41 mouse cellular contexts compared by ENCODE assay signal in genomic region chr15:77590881-77591280, GRCm38 (mm10). TPM values are rescaled to one million over a fixed set of nuclear protein-coding genes. Genes with fewer than 3 reads are reported as not detected.
A peak's percentile ranks its signal among the peaks of the same experiment; 100 is the strongest.
DNase-seq lines count a peak whose midpoint lies in the region; ATAC-seq and TF ChIP-seq lines count a peak whose summit lies in the region.
"Had no signal": no experiment of that assay in that cellular context is flagged by ENCODE, and none has a peak within 500 bp of the region (broad histone marks: within the 10 kb centered on the region; RNA-seq: fewer than 3 reads in every experiment).

No protein-coding gene starts in this region.

- no peaks in the 10 kb centered on the region for H3K4me1 ChIP-seq in lung, embryonic 14.5 days (ENCODE audit: insufficient read depth)
- no peaks in the 10 kb centered on the region for H3K4me1 ChIP-seq in intestine, embryonic 15.5 days (replicated peaks)
- H3K4me1 ChIP-seq in kidney, postnatal 0 days (replicated peaks; ENCODE audit: insufficient read depth, low read length) = no peaks in the 10 kb centered on the region
- no peaks in the 10 kb centered on the region for H3K4me1 ChIP-seq in midbrain, postnatal 0 days (ENCODE audit: insufficient read depth, low read length)
- H3K4me1 ChIP-seq: forebrain, embryonic 12.5 days; hindbrain, embryonic 12.5 days; limb, embryonic 12.5 days; liver, embryonic 15.5 days; lung, embryonic 15.5 days; megakaryocyte, embryonic 14.5 days; midbrain, embryonic 12.5 days had no signal

- ATAC-seq in lung, embryonic 14.5 days (ENCODE audit: insufficient read depth) = no peak
- ATAC-seq in intestine, embryonic 15.5 days = peak; percentile 49
- ATAC-seq in kidney, postnatal 0 days (replicated peaks; ENCODE audit: low FRiP score, low read depth) = peak; percentile 49; the same call in 1 of the 2 replicates
- ATAC-seq in midbrain, postnatal 0 days (ENCODE audit: low FRiP score) = no peak
- ATAC-seq in CD4-positive, CD25-positive, alpha-beta regulatory T cell, adult 4 months = no peak
- ATAC-seq: forebrain, postnatal 0 days; hindbrain, postnatal 0 days; Patski had no signal

- H3K9me3 ChIP-seq in lung, embryonic 14.5 days (ENCODE audit: low read depth, low read length) = no peaks in the 10 kb centered on the region
- no peaks in the 10 kb centered on the region for H3K9me3 ChIP-seq in intestine, embryonic 15.5 days
- H3K9me3 ChIP-seq in kidney, postnatal 0 days (replicated peaks; ENCODE audit: low read length) = no peaks in the 10 kb centered on the region
- no peaks in the 10 kb centered on the region for H3K9me3 ChIP-seq in midbrain, postnatal 0 days (ENCODE audit: low read length)
- H3K9me3 ChIP-seq: forebrain, embryonic 12.5 days; G1E; hindbrain, embryonic 12.5 days; limb, embryonic 12.5 days; liver, embryonic 15.5 days; lung, embryonic 15.5 days; megakaryocyte, embryonic 14.5 days; midbrain, embryonic 12.5 days had no signal

- H3K4me3 ChIP-seq in lung, embryonic 14.5 days (ENCODE audit: low read depth, low read length) = no peak overlapping the region
- no peak overlapping the region for H3K4me3 ChIP-seq in intestine, embryonic 15.5 days (replicated peaks)
- no peak overlapping the region for H3K4me3 ChIP-seq in kidney, postnatal 0 days (replicated peaks; ENCODE audit: low read depth, low read length)
- no peak overlapping the region for H3K4me3 ChIP-seq in midbrain, postnatal 0 days (ENCODE audit: low read depth, low read length)
- H3K4me3 ChIP-seq: erythroblast, embryonic 14.5 days; forebrain, embryonic 12.5 days; hindbrain, embryonic 12.5 days; limb, embryonic 12.5 days; liver, embryonic 15.5 days; lung, embryonic 15.5 days; megakaryocyte, embryonic 14.5 days; midbrain, embryonic 12.5 days had no signal

- H3K9ac ChIP-seq in lung, embryonic 14.5 days = no peak overlapping the region
- H3K9ac ChIP-seq in intestine, embryonic 15.5 days = no peak overlapping the region
- no peak overlapping the region for H3K9ac ChIP-seq in kidney, postnatal 0 days (ENCODE audit: low read depth, low read length)
- H3K9ac ChIP-seq in midbrain, postnatal 0 days (replicated peaks; ENCODE audit: low read length, poor library complexity, severe bottlenecking) = no peak overlapping the region
- H3K9ac ChIP-seq: forebrain, embryonic 12.5 days; forebrain, postnatal 0 days; hindbrain, embryonic 12.5 days; limb, embryonic 12.5 days; liver, embryonic 15.5 days; lung, embryonic 15.5 days; midbrain, embryonic 12.5 days had no signal

- no peak overlapping the region for H3K27ac ChIP-seq in lung, embryonic 14.5 days (ENCODE audit: low read depth)
- H3K27ac ChIP-seq in intestine, embryonic 15.5 days = no peak overlapping the region
- no peak overlapping the region for H3K27ac ChIP-seq in kidney, postnatal 0 days
- H3K27ac ChIP-seq in midbrain, postnatal 0 days (ENCODE audit: low read depth, low read length) = no peak overlapping the region
- H3K27ac ChIP-seq: forebrain, embryonic 12.5 days; hindbrain, embryonic 12.5 days; hindbrain, postnatal 0 days; limb, embryonic 12.5 days; liver, embryonic 15.5 days; lung, embryonic 15.5 days; midbrain, embryonic 12.5 days had no signal

- DNase-seq in lung, embryonic 14.5 days = peak; percentile 2
- no peak for DNase-seq in lung, postnatal 36 days
- peak; percentile 54 for DNase-seq in kidney, postnatal 0 days (ENCODE audit: low spot score)
- DNase-seq in frontal cortex, postnatal 25 days (ENCODE audit: low spot score in 2 of 2) = no peak
- no peak for DNase-seq in midbrain, postnatal 0 days (ENCODE audit: low spot score)
- DNase-seq: adrenal gland, postnatal 25 days; B cell, adult 2 months; cerebellum, adult 18-20 months; cerebellum, postnatal 10 days; forebrain, postnatal 0 days; gastrocnemius, postnatal 14 days; heart, postnatal 36 days had no signal

- H3K27me3 ChIP-seq in lung, embryonic 14.5 days (ENCODE audit: insufficient read depth, low read length) = no peaks in the 10 kb centered on the region
- no peaks in the 10 kb centered on the region for H3K27me3 ChIP-seq in intestine, embryonic 15.5 days (replicated peaks)
- H3K27me3 ChIP-seq in kidney, postnatal 0 days (ENCODE audit: insufficient read depth, low read length) = no peaks in the 10 kb centered on the region
- H3K27me3 ChIP-seq in midbrain, postnatal 0 days (ENCODE audit: insufficient read depth, low read length) = no peaks in the 10 kb centered on the region
- H3K27me3 ChIP-seq: CH12.LX; forebrain, embryonic 12.5 days; hindbrain, embryonic 12.5 days; limb, embryonic 12.5 days; liver, embryonic 15.5 days; lung, embryonic 15.5 days; midbrain, embryonic 12.5 days; Patski had no signal

- no peak for TF ChIP-seq CTCF in lung, embryonic 14.5 days (IDR thresholded peaks at IDR 0.05; ENCODE audit: low read depth)
- no peak for TF ChIP-seq CTCF in kidney, postnatal 0 days (IDR thresholded peaks at IDR 0.05; ENCODE audit: low read depth)
- no peak for TF ChIP-seq CTCF in midbrain, postnatal 0 days (IDR thresholded peaks at IDR 0.05)

- no peak overlapping the region for H3K4me2 ChIP-seq in lung, embryonic 14.5 days
- H3K4me2 ChIP-seq in intestine, embryonic 15.5 days (replicated peaks) = no peak overlapping the region
- H3K4me2 ChIP-seq in kidney, postnatal 0 days (ENCODE audit: low read length) = no peak overlapping the region
- no peak overlapping the region for H3K4me2 ChIP-seq in midbrain, postnatal 0 days (ENCODE audit: low read depth, low read length, poor library complexity, severe bottlenecking)
- H3K4me2 ChIP-seq: forebrain, embryonic 12.5 days; heart, embryonic 11.5 days; hindbrain, embryonic 12.5 days; limb, embryonic 12.5 days; liver, embryonic 15.5 days; lung, embryonic 15.5 days; midbrain, embryonic 12.5 days had no signal

- WGBS in lung, embryonic 14.5 days = 53% methylated on average over 2 of the region's 2 CpGs
- WGBS in intestine, embryonic 15.5 days = 46% methylated on average over 2 of the region's 2 CpGs
- 62% methylated on average over 2 of the region's 2 CpGs for WGBS in kidney, postnatal 0 days
- WGBS in midbrain, postnatal 0 days = 78% methylated on average over 2 of the region's 2 CpGs

- no peaks in the 10 kb centered on the region for H3K36me3 ChIP-seq in lung, embryonic 14.5 days (ENCODE audit: insufficient read depth)
- no peaks in the 10 kb centered on the region for H3K36me3 ChIP-seq in intestine, embryonic 15.5 days
- H3K36me3 ChIP-seq in kidney, postnatal 0 days (ENCODE audit: insufficient read depth, low read length) = no peaks in the 10 kb centered on the region
- no peaks in the 10 kb centered on the region for H3K36me3 ChIP-seq in midbrain, postnatal 0 days (ENCODE audit: insufficient read depth, low read length)
- H3K36me3 ChIP-seq: forebrain, embryonic 12.5 days; G1E; hindbrain, embryonic 12.5 days; limb, embryonic 12.5 days; liver, embryonic 15.5 days; lung, embryonic 15.5 days; midbrain, embryonic 12.5 days had no signal

RNA-seq across cellular contexts. Expression of gene Apol10b, which starts 5.0 kb away (rescaled TPM):
- 0.08 TPM in 1 of 2 replicates, not detected in the other for polyA plus RNA-seq in lung, embryonic 14.5 days (2014; fragmentation: Nextera tagmentation; extraction: Ambion mirVana)
- polyA plus RNA-seq in intestine, embryonic 15.5 days (2015; fragmentation: Nextera tagmentation; extraction: Ambion mirVana) = 0.38 and 0.54 TPM in 2 replicates
- 0.12 and 0.24 TPM in 2 replicates for polyA plus RNA-seq in kidney, postnatal 0 days (2015; fragmentation: Nextera tagmentation; extraction: Ambion mirVana)
- not detected in 2 replicates for total RNA-seq in midbrain, postnatal 0 days (2014; rRNA removed)
- polyA plus RNA-seq in midbrain, postnatal 0 days (2015; fragmentation: Nextera tagmentation; extraction: Ambion mirVana) = not detected in 2 replicates
- polyA plus RNA-seq in CD4-positive, CD25-positive, alpha-beta regulatory T cell, adult 4 months (2017; shearing (Covaris generic)) = 10 to 100 TPM; 10.1 to 14.3 TPM
- total RNA-seq: granulocyte monocyte progenitor cell, adult 5-6 weeks; hindbrain, postnatal 0 days; left cerebral cortex, postnatal 14 days had no signal
- polyA plus RNA-seq: erythroblast, embryonic 14.5 days; forebrain, embryonic 12.5 days; forebrain, postnatal 0 days; G1E; heart, embryonic 11.5 days; limb, embryonic 12.5 days; liver, embryonic 15.5 days; midbrain, embryonic 12.5 days; neural tube, embryonic 14.5 days had no signal

RNA-seq across cellular contexts. Expression of gene Gm36245, which starts 8.2 kb away (rescaled TPM):
- polyA plus RNA-seq in lung, embryonic 14.5 days (2014; fragmentation: Nextera tagmentation; extraction: Ambion mirVana) = not detected in 2 replicates
- polyA plus RNA-seq in intestine, embryonic 15.5 days (2015; fragmentation: Nextera tagmentation; extraction: Ambion mirVana) = not detected in 2 replicates
- polyA plus RNA-seq in kidney, postnatal 0 days (2015; fragmentation: Nextera tagmentation; extraction: Ambion mirVana) = not detected in 2 replicates
- total RNA-seq in midbrain, postnatal 0 days (2014; rRNA removed) = not detected in 2 replicates
- polyA plus RNA-seq in midbrain, postnatal 0 days (2015; fragmentation: Nextera tagmentation; extraction: Ambion mirVana) = not detected in 2 replicates
- not detected for polyA plus RNA-seq in CD4-positive, CD25-positive, alpha-beta regulatory T cell, adult 4 months (2017; shearing (Covaris generic))
- total RNA-seq: adrenal gland, adult 18-20 months; adrenal gland, postnatal 25 days; CH12.LX; common myeloid progenitor, adult 5-6 weeks; forebrain, postnatal 0 days; G1E; gastrocnemius, postnatal 14 days; granulocyte monocyte progenitor cell, adult 5-6 weeks; heart, postnatal 36 days; hindbrain, postnatal 0 days; layer of hippocampus, adult 18-20 months; layer of hippocampus, postnatal 10 days; left cerebral cortex, adult 18-20 months; left cerebral cortex, postnatal 14 days; liver, adult 2 months had no signal
- polyA plus RNA-seq: embryonic facial prominence, embryonic 14.5 days; erythroblast, embryonic 14.5 days; forebrain, embryonic 12.5 days; forebrain, postnatal 0 days; G1E; heart, embryonic 11.5 days; heart, embryonic 16.5 days; hindbrain, embryonic 12.5 days; hindbrain, postnatal 0 days; limb, embryonic 12.5 days; liver, adult 2 months; liver, embryonic 15.5 days; lung, embryonic 15.5 days; midbrain, embryonic 12.5 days; neural tube, embryonic 14.5 days; Patski; small intestine, adult 2 months; stomach, embryonic 14.5 days; urinary bladder, adult 2 months had no signal

RNA-seq across cellular contexts. Expression of gene 1700025B11Rik, which starts 29.2 kb away (rescaled TPM):
- polyA plus RNA-seq in lung, embryonic 14.5 days (2014; fragmentation: Nextera tagmentation; extraction: Ambion mirVana) = not detected in 2 replicates
- polyA plus RNA-seq in intestine, embryonic 15.5 days (2015; fragmentation: Nextera tagmentation; extraction: Ambion mirVana) = not detected in 2 replicates
- not detected in 2 replicates for polyA plus RNA-seq in kidney, postnatal 0 days (2015; fragmentation: Nextera tagmentation; extraction: Ambion mirVana)
- not detected in 2 replicates for total RNA-seq in midbrain, postnatal 0 days (2014; rRNA removed)
- 0.51 TPM in 1 of 2 replicates, not detected in the other for polyA plus RNA-seq in midbrain, postnatal 0 days (2015; fragmentation: Nextera tagmentation; extraction: Ambion mirVana)
- polyA plus RNA-seq in CD4-positive, CD25-positive, alpha-beta regulatory T cell, adult 4 months (2017; shearing (Covaris generic)) = not detected
- total RNA-seq: adrenal gland, adult 18-20 months; adrenal gland, postnatal 25 days; CH12.LX; common myeloid progenitor, adult 5-6 weeks; forebrain, postnatal 0 days; G1E; gastrocnemius, postnatal 14 days; granulocyte monocyte progenitor cell, adult 5-6 weeks; heart, postnatal 36 days; hindbrain, postnatal 0 days; layer of hippocampus, adult 18-20 months; layer of hippocampus, postnatal 10 days; left cerebral cortex, adult 18-20 months; left cerebral cortex, postnatal 14 days; liver, adult 2 months had no signal
- polyA plus RNA-seq: embryonic facial prominence, embryonic 14.5 days; erythroblast, embryonic 14.5 days; forebrain, embryonic 12.5 days; forebrain, postnatal 0 days; G1E; heart, embryonic 11.5 days; heart, embryonic 16.5 days; hindbrain, embryonic 12.5 days; hindbrain, postnatal 0 days; limb, embryonic 12.5 days; liver, adult 2 months; liver, embryonic 15.5 days; lung, embryonic 15.5 days; midbrain, embryonic 12.5 days; neural tube, embryonic 14.5 days; Patski; small intestine, adult 2 months; stomach, embryonic 14.5 days; urinary bladder, adult 2 months had no signal

RNA-seq across cellular contexts. Expression of gene Apol11b, which starts 52.2 kb away (rescaled TPM):
- polyA plus RNA-seq in lung, embryonic 14.5 days (2014; fragmentation: Nextera tagmentation; extraction: Ambion mirVana) = 0.09 TPM in 1 of 2 replicates, not detected in the other
- polyA plus RNA-seq in intestine, embryonic 15.5 days (2015; fragmentation: Nextera tagmentation; extraction: Ambion mirVana) = 0.14 and 0.30 TPM in 2 replicates
- polyA plus RNA-seq in kidney, postnatal 0 days (2015; fragmentation: Nextera tagmentation; extraction: Ambion mirVana) = not detected in 2 replicates
- not detected in 2 replicates for total RNA-seq in midbrain, postnatal 0 days (2014; rRNA removed)
- not detected in 2 replicates for polyA plus RNA-seq in midbrain, postnatal 0 days (2015; fragmentation: Nextera tagmentation; extraction: Ambion mirVana)
- polyA plus RNA-seq in CD4-positive, CD25-positive, alpha-beta regulatory T cell, adult 4 months (2017; shearing (Covaris generic)) = under 1 TPM; 0.27 to 0.49 TPM
- total RNA-seq: common myeloid progenitor, adult 5-6 weeks; forebrain, postnatal 0 days; granulocyte monocyte progenitor cell, adult 5-6 weeks; hindbrain, postnatal 0 days; layer of hippocampus, adult 18-20 months; left cerebral cortex, postnatal 14 days had no signal
- polyA plus RNA-seq: embryonic facial prominence, embryonic 14.5 days; forebrain, embryonic 12.5 days; forebrain, postnatal 0 days; G1E; heart, embryonic 11.5 days; hindbrain, embryonic 12.5 days; hindbrain, postnatal 0 days; limb, embryonic 12.5 days; liver, adult 2 months; neural tube, embryonic 14.5 days; Patski; stomach, embryonic 14.5 days had no signal

RNA-seq across cellular contexts. Expression of gene Apol7c, which starts 57.8 kb away (rescaled TPM):
- not detected in 2 replicates for polyA plus RNA-seq in lung, embryonic 14.5 days (2014; fragmentation: Nextera tagmentation; extraction: Ambion mirVana)
- 3.1 and 3.5 TPM in 2 replicates for polyA plus RNA-seq in intestine, embryonic 15.5 days (2015; fragmentation: Nextera tagmentation; extraction: Ambion mirVana)
- polyA plus RNA-seq in kidney, postnatal 0 days (2015; fragmentation: Nextera tagmentation; extraction: Ambion mirVana) = not detected in 2 replicates
- not detected in 2 replicates for total RNA-seq in midbrain, postnatal 0 days (2014; rRNA removed)
- polyA plus RNA-seq in midbrain, postnatal 0 days (2015; fragmentation: Nextera tagmentation; extraction: Ambion mirVana) = not detected in 2 replicates
- under 1 TPM in 1 of 2 experiments, not detected in 1; 0.59 TPM for polyA plus RNA-seq in CD4-positive, CD25-positive, alpha-beta regulatory T cell, adult 4 months (2017; shearing (Covaris generic))
- total RNA-seq: adrenal gland, adult 18-20 months; adrenal gland, postnatal 25 days; CH12.LX; common myeloid progenitor, adult 5-6 weeks; forebrain, postnatal 0 days; heart, postnatal 36 days; hindbrain, postnatal 0 days; layer of hippocampus, adult 18-20 months; layer of hippocampus, postnatal 10 days; left cerebral cortex, adult 18-20 months; left cerebral cortex, postnatal 14 days; liver, adult 2 months had no signal
- polyA plus RNA-seq: embryonic facial prominence, embryonic 14.5 days; erythroblast, embryonic 14.5 days; forebrain, embryonic 12.5 days; forebrain, postnatal 0 days; G1E; heart, embryonic 11.5 days; hindbrain, embryonic 12.5 days; hindbrain, postnatal 0 days; limb, embryonic 12.5 days; liver, embryonic 15.5 days; midbrain, embryonic 12.5 days; neural tube, embryonic 14.5 days; Patski had no signal

Comparison
In these comparisons a context has a peak if more than half of its experiments do, and no peak if none do; other contexts are left out.
1. DNase-seq: peak in lung, embryonic 14.5 days (single experiment) and kidney, postnatal 0 days (single experiment); none in lung, postnatal 36 days (single experiment), frontal cortex, postnatal 25 days (0 of 2) and midbrain, postnatal 0 days (single experiment).
2. ATAC-seq: peak in intestine, embryonic 15.5 days (single experiment) and kidney, postnatal 0 days (single experiment); none in lung, embryonic 14.5 days (single experiment), midbrain, postnatal 0 days (single experiment) and CD4-positive, CD25-positive, alpha-beta regulatory T cell, adult 4 months (single experiment).